Mouse (Mus musculus) liver, adult 2 months (tissue): ENCODE data around the gene Tmprss12. TPM values are rescaled to one million over a fixed set of nuclear protein-coding genes. Genes with fewer than 3 reads are reported as not detected.
"Not testable (repeated sequence)": the region's sequence is repeated elsewhere in the genome, so short reads cannot be mapped to it uniquely, and the experiment has no call there.

ENCODE experiments used
- DNase-seq: peaks from one replicate; pipeline ENCODE4 v3.0.0-alpha.2; 2011; ENCODE audit warnings: low read depth, low spot score; ENCODE audit errors: extremely low read depth
- H3K27ac ChIP-seq: fragments of 200-500 bp; replicated peaks from 2 replicates; pipeline ENCODE4 v1.5.1; 2012; ENCODE audit warnings: low read depth, mild to moderate bottlenecking, control low read depth, inconsistent platforms, low read length; ENCODE audit not compliant: insufficient read depth
- H3K27me3 ChIP-seq: fragments of 200-500 bp; 2 replicates; pipeline ENCODE4 v1.6.1; 2012; ENCODE audit warnings: mild to moderate bottlenecking, moderate library complexity, low read length, inconsistent platforms; ENCODE audit not compliant: control insufficient read depth, insufficient read depth
- H3K36me3 ChIP-seq: fragments of 200-500 bp; 2 replicates; pipeline ENCODE4 v1.6.1; 2012; ENCODE audit warnings: low read length, inconsistent platforms; ENCODE audit not compliant: control insufficient read depth, insufficient read depth
- H3K4me1 ChIP-seq: fragments of 200-500 bp; 2 replicates; pipeline ENCODE4 v1.6.1; 2011; ENCODE audit warnings: low read length; ENCODE audit not compliant: control insufficient read depth, insufficient read depth
- H3K4me3 ChIP-seq: fragments of 200-500 bp; 2 replicates; pipeline ENCODE4 v1.5.1; 2011; ENCODE audit warnings: low read depth, mild to moderate bottlenecking, control low read depth, low read length, moderate library complexity; ENCODE audit not compliant: insufficient read depth
- H3K79me2 ChIP-seq: fragments of 200-500 bp; 2 replicates; pipeline ENCODE4 v1.6.1; 2012; ENCODE audit warnings: inconsistent platforms, mild to moderate bottlenecking, low read length, moderate library complexity; ENCODE audit not compliant: control insufficient read depth, insufficient read depth
- H3K9ac ChIP-seq: fragments of 200-500 bp; 2 replicates; pipeline ENCODE4 v1.6.1; 2012; ENCODE audit warnings: low read depth, mild to moderate bottlenecking, control low read depth, inconsistent platforms, low read length
- CTCF ChIP-seq: fragments of 200-500 bp; IDR thresholded peaks from 2 replicates; pipeline ENCODE4 v1.5.1; 2011; ENCODE audit warnings: low read depth, low read length, control low read depth
- POLR2A ChIP-seq: fragments of 200-500 bp; IDR thresholded peaks from 2 replicates; pipeline ENCODE4 v1.6.1; 2011; ENCODE audit warnings: low read length, control low read depth; ENCODE audit not compliant: insufficient read depth; ENCODE audit errors: extremely low read depth
- WGBS: fragments of 180-500 bp; shearing (Covaris S2); methylation state at CpG from one replicate; pipeline ENCODE4 v1.1.7; 2018; 5-methylcytosine and 5-hydroxymethylcytosine counted together
- polyA plus RNA-seq: library from polyadenylated mRNA; depleted of rRNA; stranded (reverse); fragments of >200 nt; gene quantifications from 2 replicates; pipeline ENCODE4 v1.2.3, GENCODE M21; 2012
- total RNA-seq: library from RNA; depleted of rRNA; stranded (reverse); fragments of >200 nt; gene quantifications from 2 replicates; pipeline ENCODE4 v1.2.3, GENCODE M21; 2014

Gene Tmprss12
- total and polyA plus RNA-seq, 2 experiments: not detected

- TF ChIP-seq CTCF (no peak), POLR2A (no peak)
- WGBS: 33% methylated on average over 1 of the region's 1 CpGs
- H3K27ac ChIP-seq: peak overlapping the region; percentile 90
- no peaks in the 10 kb centered on the region for H3K79me2 ChIP-seq
- H3K4me3 ChIP-seq: no peak overlapping the region
- DNase-seq: peak; percentile 75
- H3K9ac ChIP-seq: peak overlapping the region; percentile 25; the same call in 1 of the 2 replicates
- H3K27me3 ChIP-seq: no peaks in the 10 kb centered on the region
- H3K4me1 ChIP-seq: peaks cover 27% of the 10 kb centered on the region
- H3K36me3 ChIP-seq: 0 out of 2 replicates have a peak, but pooled peaks cover 1% of the 10 kb centered on the region
These were observed 39.2 kb downstream of the Tmprss12 start for GRCm38 (mm10) chr15:100319884-100320283.

- peaks cover 27% of the 10 kb centered on the region for H3K4me1 ChIP-seq
- H3K4me3 ChIP-seq: no peak overlapping the region
- no peaks in the 10 kb centered on the region for H3K79me2 ChIP-seq
- H3K27me3 ChIP-seq: no peaks in the 10 kb centered on the region
- H3K36me3 ChIP-seq: 0 out of 2 replicates have a peak, but pooled peaks cover 1% of the 10 kb centered on the region
- TF ChIP-seq CTCF: no peak
- TF ChIP-seq POLR2A: no peak
- peak overlapping the region; percentile 51 for H3K9ac ChIP-seq
- DNase-seq: peak; percentile 94
- WGBS: 31% methylated on average over 9 of the region's 9 CpGs
- H3K27ac ChIP-seq: peak overlapping the region; percentile 98
These were observed 39.8 kb downstream of the Tmprss12 start for GRCm38 (mm10) chr15:100320295-100320905.

- peaks cover 27% of the 10 kb centered on the region for H3K4me1 ChIP-seq
- TF ChIP-seq CTCF: peak; percentile 91
- no peak for TF ChIP-seq POLR2A
- no peak overlapping the region for H3K4me3 ChIP-seq
- H3K79me2 ChIP-seq: no peaks in the 10 kb centered on the region
- peak overlapping the region; percentile 98 for H3K27ac ChIP-seq
- no peaks in the 10 kb centered on the region for H3K27me3 ChIP-seq
- DNase-seq: peak; percentile 97
- whole genome bisulfite sequencing: 13% methylated on average over 5 of the region's 5 CpGs
- H3K36me3 ChIP-seq: no peaks in the 10 kb centered on the region
- H3K9ac ChIP-seq: peak overlapping the region; percentile 51
These were observed 40.5 kb downstream of the Tmprss12 start for GRCm38 (mm10) chr15:100321134-100321533.

GRCm38 (mm10) chr15:100324021-100324591, 43.5 kb downstream of the Tmprss12 start:
- Histone ChIP-seq H3K79me2 (no peaks in the 10 kb centered on the region), H3K4me3 (no peak overlapping the region), H3K9ac (no peak overlapping the region), H3K27me3 (no peaks in the 10 kb centered on the region), H3K4me1 (peaks cover 18% of the 10 kb centered on the region), H3K27ac (no peak overlapping the region), H3K36me3 (no peaks in the 10 kb centered on the region)
- 60% methylated on average over 12 of the region's 12 CpGs for WGBS
- peak; percentile 64 for DNase-seq
- TF ChIP-seq POLR2A (no peak), CTCF (no peak)

- peaks cover 7% of the 10 kb centered on the region for H3K4me1 ChIP-seq
- H3K27me3 ChIP-seq: no peaks in the 10 kb centered on the region
- DNase-seq: no peak
- no peak overlapping the region for H3K27ac ChIP-seq
- TF ChIP-seq CTCF (no peak), POLR2A (no peak)
- H3K36me3 ChIP-seq: no peaks in the 10 kb centered on the region
- H3K4me3 ChIP-seq: no peak overlapping the region
- 96% methylated on average over 3 of the region's 3 CpGs for WGBS
- no peaks in the 10 kb centered on the region for H3K79me2 ChIP-seq
- H3K9ac ChIP-seq: no peak overlapping the region
These were observed 44.6 kb downstream of the Tmprss12 start for GRCm38 (mm10) chr15:100325235-100325634.

- H3K9ac ChIP-seq, H3K27ac ChIP-seq, H3K79me2 ChIP-seq, H3K4me1 ChIP-seq, H3K36me3 ChIP-seq, DNase-seq, H3K4me3 ChIP-seq, H3K27me3 ChIP-seq: not testable (repeated sequence)
- peak; percentile 34; the same call in 1 of the 2 replicates for TF ChIP-seq CTCF
- 78% methylated on average over 4 of the region's 4 CpGs for WGBS
These were observed 47.5 kb downstream of the Tmprss12 start for GRCm38 (mm10) chr15:100328089-100328488.

GRCm38 (mm10) chr15:100329336-100329735, 48.7 kb downstream of the Tmprss12 start:
- not testable (repeated sequence) for DNase-seq
- WGBS: 94% methylated on average over 10 of the region's 10 CpGs

More at GRCm38 (mm10) chr15:100329336-100329735, 48.7 kb downstream of the Tmprss12 start:
- H3K4me3 ChIP-seq, H3K27ac ChIP-seq, H3K4me1 ChIP-seq, H3K36me3 ChIP-seq, H3K9ac ChIP-seq, H3K79me2 ChIP-seq, H3K27me3 ChIP-seq: not testable (repeated sequence)
